In the genomic region with DNA sequence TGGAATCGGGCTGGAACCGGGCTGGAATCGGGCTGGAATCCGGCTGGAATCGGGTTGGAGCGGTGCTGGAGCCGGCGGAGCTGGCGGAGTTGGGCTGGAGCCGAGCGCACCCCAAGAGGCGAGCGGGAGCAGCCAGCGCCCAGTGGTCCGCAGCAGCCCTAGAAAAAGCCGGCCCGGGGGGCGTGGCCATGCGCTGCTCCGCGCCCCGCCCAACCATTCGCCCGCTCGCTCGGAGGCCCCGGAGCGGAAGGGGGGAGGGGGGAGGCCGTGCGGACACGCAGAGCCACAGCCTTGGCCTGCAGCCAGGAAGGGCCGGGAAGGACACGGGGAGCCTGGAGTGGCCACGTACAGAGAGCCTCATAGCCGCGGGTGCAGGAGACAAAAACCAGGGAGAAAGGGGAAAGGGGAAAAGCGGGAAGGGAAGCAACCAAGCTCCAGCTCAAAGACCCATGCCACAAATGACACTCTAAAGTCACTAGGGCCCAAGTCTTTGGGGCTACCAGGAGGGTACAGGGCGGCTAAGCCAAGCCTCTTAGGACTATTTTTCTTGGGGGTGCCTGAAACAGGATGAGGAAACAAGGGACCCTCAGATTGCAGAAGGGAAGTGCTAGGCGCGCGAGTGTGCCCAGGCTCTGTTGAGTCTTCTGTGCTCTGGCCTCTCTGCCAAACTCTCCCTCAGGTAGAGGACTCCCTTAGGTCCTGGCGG, we compare ENCODE assay signal across 8 mouse cellular contexts.
A peak's percentile ranks its signal among the peaks of the same experiment; 100 is the strongest.
DNase-seq lines count a peak whose midpoint lies in the region; ATAC-seq lines count a peak whose summit lies in the region.

No protein-coding gene starts in this region.

- H3K9me3 ChIP-seq in hindbrain, embryonic 15.5 days = no peaks in the 10 kb centered on the region

- peak overlapping the region; percentile 69 for H3K27ac ChIP-seq in hindbrain, embryonic 15.5 days (replicated peaks)

- H3K27me3 ChIP-seq in hindbrain, embryonic 15.5 days = peaks cover 14% of the 10 kb centered on the region; the same call in 1 of the 2 replicates

- intact Hi-C loops in left cerebral cortex, postnatal 14 days (cut with DNase I) = loop anchor here (5.0 kb wide), 1 partner anchor 155 kb away; no protein-coding TSS in a partner anchor

- peaks cover 4% of the 10 kb centered on the region; the same call in 1 of the 2 replicates for H3K4me1 ChIP-seq in hindbrain, embryonic 15.5 days (replicated peaks)

- ATAC-seq in hindbrain, embryonic 15.5 days (ENCODE audit: low FRiP score, low read depth) = peak; percentile 84
- ATAC-seq in megakaryocyte progenitor cell, adult 5-6 weeks (replicated peaks; ENCODE audit: poor library complexity) = peak; percentile 83

- H3K4me3 ChIP-seq in hindbrain, embryonic 15.5 days = peak overlapping the region; percentile 49

- 14% methylated on average over 33 of the region's 42 CpGs for WGBS in hindbrain, embryonic 15.5 days

- peak; percentile 45 for DNase-seq in T-cell, adult 2 months (ENCODE audit: low spot score)
- DNase-seq in cerebellum, postnatal 36 days = peak; percentile 30 to 45
- DNase-seq in gastrocnemius, adult 18-20 months (ENCODE audit: low spot score) = peak; percentile 62
- DNase-seq in left cerebral cortex, postnatal 14 days (ENCODE audit: low spot score in 2 of 2) = peak; percentile 55 to 64
- peak; percentile 73 for DNase-seq in right cerebral cortex, postnatal 14 days
- DNase-seq in urinary bladder, postnatal 25 days (ENCODE audit: low spot score) = peak; percentile 75

- peak overlapping the region; percentile 77 for H3K4me2 ChIP-seq in hindbrain, embryonic 15.5 days

- H3K36me3 ChIP-seq in hindbrain, embryonic 15.5 days = no peaks in the 10 kb centered on the region

- H3K9ac ChIP-seq in hindbrain, embryonic 15.5 days = peak overlapping the region; percentile 49; the same call in 1 of the 2 replicates

Comparison
In these comparisons a context has a peak if more than half of its experiments do, and no peak if none do; other contexts are left out.
1. Peak in every context shown above with its lines: DNase-seq, ATAC-seq, H3K4me3 ChIP-seq and H3K27ac ChIP-seq.